Mouse (Mus musculus) cerebellum, postnatal 25 days (tissue): ENCODE measurements around the gene Rpl22.

Experiments used
- DNase-seq, 2 experiments: peaks; one replicate each; pipeline ENCODE4 v3.0.0; 2021; ENCODE audit warnings: mixed read lengths in 2 of 2

The Rpl22 gene

GRCm38 (mm10) chr4:152338419-152339292, 13.1 kb downstream of the Rpl22 start, which contains the start of gene Chd5:
Chd5 (plus strand) TSS chr4:152338651.
- peak; percentile 47 to 76 for DNase-seq

- DNase-seq = peak in 1 of 2 experiments; percentile 47
Measured at GRCm38 (mm10) chr4:152339293-152339790, 13.8 kb downstream of the Rpl22 start.

GRCm38 (mm10) chr4:152340584-152341284, 15.2 kb downstream of the Rpl22 start:
- DNase-seq = peak in 1 of 2 experiments; percentile 38

- DNase-seq = peak; percentile 43 to 66
Measured at GRCm38 (mm10) chr4:152343296-152343695, 17.8 kb downstream of the Rpl22 start.

GRCm38 (mm10) chr4:152344651-152345050, 19.1 kb downstream of the Rpl22 start:
- no peak for DNase-seq

- peak; percentile 19 to 20 for DNase-seq
Measured at GRCm38 (mm10) chr4:152345120-152345889, 19.8 kb downstream of the Rpl22 start.

- peak in 1 of 2 experiments; percentile 45 for DNase-seq
Measured at GRCm38 (mm10) chr4:152349837-152350381, 24.4 kb downstream of the Rpl22 start.

GRCm38 (mm10) chr4:152350722-152351421, 25.3 kb downstream of the Rpl22 start:
- DNase-seq = no peak

- DNase-seq = peak in 1 of 2 experiments; percentile 38
Measured at GRCm38 (mm10) chr4:152351422-152352305, 26.1 kb downstream of the Rpl22 start.

- no peak for DNase-seq
Measured at GRCm38 (mm10) chr4:152353886-152354637, 28.5 kb downstream of the Rpl22 start.

GRCm38 (mm10) chr4:152355672-152356071, 30.1 kb downstream of the Rpl22 start:
- DNase-seq = no peak

GRCm38 (mm10) chr4:152359700-152360099, 34.2 kb downstream of the Rpl22 start:
- DNase-seq = no peak

- peak in 1 of 2 experiments; percentile 28 for DNase-seq
Measured at GRCm38 (mm10) chr4:152360855-152361254, 35.3 kb downstream of the Rpl22 start.

- no peak for DNase-seq
Measured at GRCm38 (mm10) chr4:152362180-152362579, 36.6 kb downstream of the Rpl22 start.

GRCm38 (mm10) chr4:152365228-152365627, 39.7 kb downstream of the Rpl22 start:
- no peak for DNase-seq

GRCm38 (mm10) chr4:152382528-152383252, 57.1 kb downstream of the Rpl22 start:
- peak in 1 of 2 experiments; percentile 42 for DNase-seq
